Mouse (Mus musculus) frontal cortex, adult (tissue): ENCODE measurements at regions not wholly inside any gene's neighbourhood (a gene's known extent, or its start where the extent isn't known, plus 50 kb on each side); places are given as distances from the start of the nearest gene placed in this dataset.
A peak's percentile ranks its signal among the peaks of the same experiment; 100 is the strongest.
"Not testable (repeated sequence)": the region's sequence is repeated elsewhere in the genome, so short reads cannot be mapped to it uniquely, and the experiment has no call there.

Source experiments
- ATAC-seq: cut with Nextera tagmentation; 2 replicates; pipeline ENCODE4 v1.9.2; 2017; ENCODE audit warnings: mild to moderate bottlenecking, moderate library complexity, mixed read lengths; ENCODE audit not compliant: low TSS enrichment

DNA sequence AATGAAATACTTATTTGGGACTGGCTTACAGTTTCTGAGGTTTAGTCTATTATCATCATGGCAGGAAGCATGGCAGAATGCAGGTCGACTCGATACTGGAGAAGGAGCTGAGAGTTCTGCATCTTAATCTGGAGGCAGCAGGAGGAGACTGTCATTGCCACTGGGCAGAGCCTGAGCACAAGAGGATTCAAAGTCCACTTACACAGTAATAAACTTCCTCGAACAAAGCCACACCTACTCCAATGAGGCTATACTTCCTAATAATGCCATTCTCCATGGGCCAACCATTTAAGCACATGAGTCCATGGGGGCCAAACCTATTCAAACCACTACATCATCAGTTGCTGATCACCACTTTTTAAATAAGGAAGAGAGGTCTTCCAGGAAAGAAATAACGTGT, 393.5 kb downstream of the Gja1 start:
- ATAC-seq = no peak

DNA sequence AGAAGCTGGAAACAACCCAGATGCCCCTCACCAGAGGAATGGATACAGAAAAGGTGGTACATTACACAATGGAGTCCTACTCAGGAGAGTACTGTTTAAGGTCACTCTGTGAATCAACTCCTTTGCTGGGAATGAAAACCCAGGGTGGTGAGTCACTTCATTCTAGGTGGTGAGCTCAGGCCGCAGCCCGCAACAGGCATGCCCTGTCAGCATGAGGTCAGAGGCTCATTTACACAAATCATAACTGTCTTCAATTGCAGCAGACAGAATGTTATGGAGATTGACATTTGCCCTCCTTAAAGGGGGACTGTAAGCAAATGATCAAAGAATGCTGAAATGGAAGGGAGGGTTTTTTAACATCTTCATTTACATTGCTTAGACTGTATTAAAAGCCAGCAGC, 405.1 kb downstream of the Gja1 start:
- ATAC-seq = no peak

DNA sequence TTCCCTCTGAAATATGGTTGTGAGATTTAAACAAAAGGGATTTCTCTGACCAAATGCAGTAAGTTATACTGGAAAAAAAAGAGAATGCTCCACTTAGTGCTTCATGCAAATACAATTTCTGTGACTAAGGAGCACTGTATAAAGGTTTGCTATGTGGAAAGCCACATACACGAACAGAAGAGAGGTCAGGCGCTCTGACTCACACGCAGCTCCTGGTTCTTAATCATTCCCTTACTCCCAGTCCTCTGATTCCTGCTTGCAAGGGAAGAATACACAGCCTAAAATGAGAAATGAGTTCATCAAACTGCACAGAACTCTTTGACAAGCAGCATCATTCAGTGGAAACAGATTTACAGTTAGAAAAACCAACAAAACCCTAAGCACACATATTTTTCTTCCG, 406.8 kb downstream of the Gja1 start:
- ATAC-seq = no peak

DNA sequence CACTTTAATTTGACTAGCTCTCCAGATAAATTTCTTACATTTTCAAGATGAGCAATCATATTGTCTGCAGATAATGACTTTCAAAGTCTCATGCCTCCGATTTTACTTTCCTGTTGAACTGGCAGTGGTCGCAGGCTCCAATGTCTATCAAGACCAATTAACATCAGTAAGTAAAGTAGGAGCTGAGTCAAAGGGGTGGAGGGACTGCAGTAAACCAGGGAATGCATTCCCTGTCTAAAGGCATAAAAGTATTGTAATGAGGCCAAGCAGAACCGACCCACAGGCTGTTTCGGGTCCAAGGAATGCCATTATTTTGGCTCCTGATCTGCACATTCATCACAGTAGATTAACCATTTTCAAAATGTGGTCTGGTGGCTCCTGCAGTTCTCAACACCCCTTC, 411.0 kb downstream of the Gja1 start:
- no peak for ATAC-seq

DNA sequence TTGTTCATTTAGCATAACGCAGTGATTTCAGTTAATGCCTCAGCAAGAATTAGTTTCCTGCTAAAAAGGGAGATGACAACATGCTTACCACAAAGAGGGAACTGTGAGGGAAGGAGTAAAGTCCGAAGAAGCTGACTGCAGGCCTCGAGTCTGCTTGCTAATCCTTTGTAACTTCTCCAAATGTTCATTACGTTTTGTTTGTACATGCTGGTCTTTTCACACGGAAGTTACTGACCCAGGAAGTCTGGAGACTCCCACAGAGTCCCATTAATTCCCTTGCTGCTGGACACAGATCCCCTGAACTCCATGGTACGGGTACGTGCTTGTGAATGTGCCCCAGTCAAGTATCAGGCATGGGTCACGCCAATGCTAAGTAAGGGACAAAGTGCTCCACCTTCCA, 415.9 kb downstream of the Gja1 start:
- 0 out of 2 replicates have a peak, but pooled peaks have one; percentile 31 for ATAC-seq

DNA sequence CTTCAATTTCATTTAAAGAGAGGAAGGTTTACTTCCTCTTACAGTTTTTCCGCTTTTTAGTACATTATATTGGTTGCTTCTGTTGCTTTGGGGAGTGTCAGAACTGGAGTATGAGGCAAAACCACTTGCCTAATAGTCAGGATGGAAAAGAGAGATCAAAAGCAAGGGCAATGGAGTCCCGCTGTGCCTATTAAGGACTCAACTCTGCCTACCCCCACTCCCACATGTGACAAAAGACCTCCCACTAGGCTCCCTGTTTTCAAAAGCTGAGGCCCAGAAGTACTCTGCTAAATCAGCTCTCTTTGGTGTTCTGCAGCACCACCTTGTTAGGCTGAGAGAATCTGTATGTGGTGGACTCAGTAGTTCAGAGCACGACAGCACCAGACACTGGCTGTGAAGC, 418.3 kb downstream of the Gja1 start:
- no peak for ATAC-seq

DNA sequence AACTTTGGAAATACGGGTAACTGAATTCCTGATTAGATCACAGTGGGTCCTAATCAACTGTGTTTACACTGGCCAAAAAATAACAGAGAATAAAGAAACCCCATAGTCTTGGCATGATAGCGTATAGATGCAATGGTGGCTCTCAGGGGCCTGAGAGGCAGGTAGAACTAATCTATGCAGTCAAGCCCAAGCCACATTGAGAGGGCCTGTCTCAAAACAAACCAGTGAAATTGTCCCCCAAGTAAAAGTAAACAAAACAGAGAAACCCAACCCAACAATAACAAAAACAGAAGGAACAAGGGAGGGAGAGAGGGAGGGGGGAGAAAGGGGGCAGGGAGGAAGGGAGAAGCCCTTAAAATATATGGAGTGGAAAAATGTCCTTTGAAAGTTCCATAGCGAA, 422.2 kb downstream of the Gja1 start:
- ATAC-seq = no peak

DNA sequence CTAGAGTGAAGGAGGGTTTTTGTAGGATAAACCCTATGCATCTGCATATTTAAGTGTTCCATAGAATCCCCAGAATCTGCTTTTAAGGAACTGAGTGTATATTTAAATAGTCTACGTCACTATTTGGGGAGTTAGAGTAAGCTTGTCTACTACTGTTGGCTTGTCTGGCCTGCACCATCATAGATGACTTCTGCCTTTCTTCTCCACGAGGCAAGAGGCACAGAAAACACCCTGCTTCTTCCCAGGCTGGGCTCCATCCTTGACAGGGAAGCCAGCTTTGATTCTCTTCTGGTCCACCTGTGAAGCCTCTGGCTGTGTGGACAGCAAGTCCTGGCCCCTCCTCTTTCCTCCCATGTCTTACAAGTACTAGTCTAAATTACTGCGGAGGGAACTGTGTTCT, 422.6 kb downstream of the Gja1 start:
- ATAC-seq = no peak

DNA sequence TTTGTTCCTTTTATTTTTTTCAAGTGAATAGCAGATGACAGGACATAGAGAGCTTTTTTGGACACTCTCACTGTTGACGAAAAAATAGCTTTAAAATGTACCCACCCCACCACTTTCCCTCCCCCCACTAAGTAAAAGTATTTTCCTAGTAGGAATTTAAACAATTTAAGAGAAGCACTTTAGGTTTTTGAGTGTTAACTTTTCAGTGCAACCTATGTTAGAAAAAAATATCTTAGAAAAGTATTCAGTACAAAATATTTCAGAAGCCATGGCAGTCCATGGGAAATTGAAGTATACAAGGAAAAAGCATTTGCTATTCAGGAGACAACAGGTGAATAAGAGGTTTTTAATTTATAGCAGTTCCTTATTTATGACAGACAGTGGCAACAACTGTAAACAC, 431.9 kb downstream of the Gja1 start:
- ATAC-seq = no peak

DNA sequence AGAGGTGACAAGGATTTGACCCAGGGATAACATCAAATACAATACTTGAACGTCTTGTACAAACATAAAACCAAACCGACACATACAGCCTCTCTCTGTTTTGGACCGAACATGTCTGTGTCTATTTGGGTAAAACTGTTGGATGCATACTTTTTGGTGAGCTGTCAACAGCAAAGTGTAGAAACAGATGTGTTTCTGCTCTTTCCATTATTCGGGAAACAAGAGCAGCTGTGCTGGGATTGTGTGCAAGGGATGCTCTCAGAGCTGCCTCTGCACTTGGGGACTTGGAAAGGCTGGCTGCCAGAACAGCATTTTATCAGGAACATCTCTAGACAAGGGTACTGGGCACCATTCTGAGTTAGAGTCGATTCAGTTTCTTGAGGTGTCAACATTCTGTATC, 445.0 kb downstream of the Gja1 start:
- ATAC-seq = no peak

DNA sequence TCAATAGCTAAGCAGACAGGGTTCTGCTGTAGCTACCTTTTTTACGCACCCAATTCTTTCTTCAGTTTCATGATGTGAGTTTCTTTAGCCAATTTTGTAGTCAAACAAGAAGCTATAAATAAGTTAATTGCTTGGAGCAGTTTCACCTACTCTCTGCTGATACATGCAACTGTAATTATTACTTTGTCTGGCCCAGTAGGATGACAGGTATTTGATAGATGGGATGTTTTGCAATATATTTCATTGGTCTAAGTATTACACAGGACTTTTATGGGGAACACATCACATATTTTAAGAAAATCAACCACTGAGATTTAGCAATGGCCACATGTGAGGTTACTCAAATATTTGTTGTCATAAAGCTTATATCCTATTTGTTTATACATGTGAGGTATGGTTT, 454.2 kb downstream of the Gja1 start:
- no peak for ATAC-seq

DNA sequence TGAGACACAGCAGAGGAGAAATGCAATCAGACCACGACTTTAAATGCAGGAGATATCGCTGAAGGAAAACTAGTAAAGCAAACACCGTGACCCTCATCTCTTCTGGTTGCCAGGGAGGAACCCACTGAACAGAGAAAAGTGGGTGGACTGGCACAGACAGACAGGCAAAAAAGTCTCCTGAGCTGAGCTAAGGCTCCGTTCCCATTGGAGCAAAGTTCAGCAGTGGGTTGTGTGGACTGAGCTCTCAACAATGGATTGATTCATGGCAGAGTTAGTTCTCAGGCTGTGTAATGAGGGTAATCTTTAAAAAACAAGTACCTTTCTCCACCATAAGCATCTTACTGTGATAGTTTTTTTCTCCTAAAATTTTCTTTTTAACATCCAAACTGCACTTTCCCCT, 454.8 kb downstream of the Gja1 start:
- no peak for ATAC-seq

DNA sequence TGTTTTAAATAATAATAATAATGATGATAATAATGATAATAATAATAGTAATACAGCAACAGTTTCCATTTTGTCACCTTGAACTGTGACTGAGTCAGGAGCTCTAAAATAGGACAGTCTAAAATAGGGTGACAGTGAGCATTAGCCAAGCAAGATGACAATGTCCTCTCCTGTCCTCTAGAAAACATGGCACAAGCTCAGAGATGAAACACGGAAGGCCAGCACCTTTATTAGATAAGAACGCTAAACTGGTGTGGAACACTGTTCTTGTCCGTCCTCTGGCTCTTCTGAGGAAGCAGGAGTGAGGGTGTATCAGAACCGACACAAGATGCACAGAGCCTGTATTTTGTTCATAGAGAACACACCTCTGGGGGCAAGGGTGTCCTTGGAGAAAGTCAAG, 459.0 kb downstream of the Gja1 start:
- ATAC-seq = no peak

DNA sequence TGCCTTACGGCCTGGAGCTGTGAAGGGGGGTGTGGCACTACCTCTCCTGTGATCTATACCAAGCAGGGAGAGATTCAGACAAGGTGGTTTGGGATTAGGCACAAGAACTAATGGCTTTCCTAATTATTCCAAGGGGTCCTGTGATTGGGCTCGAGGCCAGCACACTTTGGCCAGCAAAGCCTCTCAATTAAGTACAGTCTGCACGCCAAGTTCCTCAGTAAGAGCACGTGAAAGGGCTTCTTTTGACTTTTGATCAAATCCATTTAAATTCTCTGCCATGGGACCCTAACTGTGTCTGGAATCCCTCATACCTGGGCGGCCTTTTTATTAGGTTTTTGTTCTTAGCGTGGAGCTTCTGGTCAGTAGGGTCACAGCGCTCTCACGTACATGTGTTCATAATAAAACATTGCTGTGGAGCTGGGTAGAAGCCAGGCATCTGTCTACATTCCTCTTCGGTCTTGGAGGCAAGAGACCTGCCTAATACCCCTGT, 461.9 kb downstream of the Gja1 start:
- no peak for ATAC-seq

DNA sequence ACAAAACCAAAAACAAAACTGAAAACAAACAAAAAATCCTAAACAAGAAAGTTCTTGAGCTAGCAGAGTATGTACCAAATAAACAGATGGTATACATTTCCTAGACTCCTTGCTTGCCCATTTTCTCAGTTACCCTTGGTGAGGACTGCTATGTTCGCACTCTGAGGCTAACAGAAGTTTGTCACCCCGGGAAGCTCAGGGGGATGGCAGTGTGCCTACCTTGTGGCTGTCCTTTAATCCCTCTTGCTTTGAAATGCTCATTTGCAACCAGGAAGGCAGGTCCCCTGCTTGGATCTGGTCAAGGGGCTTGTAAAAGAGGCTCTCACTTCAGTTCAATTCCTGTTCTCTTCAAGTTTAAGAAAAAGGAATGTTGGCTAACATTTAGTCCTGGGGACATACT, 462.4 kb downstream of the Gja1 start:
- peak; percentile 52; the same call in 1 of the 2 replicates for ATAC-seq

DNA sequence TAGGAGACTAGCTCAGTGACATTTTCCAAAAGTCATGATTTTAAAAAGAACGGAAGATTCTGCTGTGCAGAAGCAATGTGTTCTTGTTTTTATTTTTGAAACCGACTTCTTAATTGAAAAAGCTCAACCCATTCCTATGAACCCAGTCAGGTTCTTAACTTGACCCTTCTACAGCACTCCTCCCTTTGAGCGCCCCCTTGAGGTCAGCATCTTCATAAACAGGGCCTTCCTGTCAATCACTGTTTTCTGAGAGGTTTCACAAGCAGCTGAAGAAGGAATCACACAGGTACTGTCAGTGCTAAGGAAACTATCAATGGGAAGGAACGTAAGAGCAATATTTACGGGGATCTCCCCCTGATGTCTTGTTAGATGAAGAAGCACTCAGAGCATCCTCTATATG, 463.6 kb downstream of the Gja1 start:
- ATAC-seq = no peak

DNA sequence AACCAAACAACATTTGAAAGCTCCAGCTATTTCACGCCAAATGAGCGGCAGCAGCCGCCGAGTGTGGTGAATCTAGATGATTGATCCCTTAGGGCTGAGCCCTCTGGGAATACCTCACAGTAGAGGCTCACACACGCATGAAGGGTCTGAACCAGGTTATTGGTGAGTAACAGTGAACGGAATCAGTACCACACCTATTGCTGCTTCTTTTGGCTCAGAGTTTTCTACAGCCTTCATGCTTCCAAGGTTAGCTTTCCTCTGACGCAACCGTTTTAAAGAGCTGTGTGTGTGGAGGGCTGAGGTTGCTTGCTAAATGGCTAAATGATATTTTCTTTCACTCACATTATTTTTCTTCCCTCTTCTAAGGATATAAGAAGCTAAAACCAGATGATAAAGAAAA, 464.4 kb downstream of the Gja1 start:
- no peak for ATAC-seq

DNA sequence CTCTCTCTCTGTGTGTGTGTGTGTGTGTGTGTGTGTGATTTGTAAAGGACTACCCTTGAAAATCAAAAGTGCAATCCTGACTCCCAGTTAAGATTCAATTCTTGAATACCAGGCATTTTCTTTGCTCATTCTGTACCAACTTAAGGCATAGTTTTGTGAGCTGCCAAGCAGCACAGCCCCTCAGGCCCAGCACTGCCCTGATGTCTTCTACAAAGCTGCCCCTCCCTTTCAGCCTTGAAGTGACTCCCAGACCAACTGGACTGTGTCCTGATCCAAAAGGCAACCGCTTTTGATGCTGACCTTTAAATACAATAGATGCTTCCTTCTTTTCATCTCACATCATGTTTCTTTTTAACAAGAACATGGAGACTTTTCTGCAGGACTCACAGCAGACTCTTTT, 464.8 kb downstream of the Gja1 start:
- no peak for ATAC-seq

DNA sequence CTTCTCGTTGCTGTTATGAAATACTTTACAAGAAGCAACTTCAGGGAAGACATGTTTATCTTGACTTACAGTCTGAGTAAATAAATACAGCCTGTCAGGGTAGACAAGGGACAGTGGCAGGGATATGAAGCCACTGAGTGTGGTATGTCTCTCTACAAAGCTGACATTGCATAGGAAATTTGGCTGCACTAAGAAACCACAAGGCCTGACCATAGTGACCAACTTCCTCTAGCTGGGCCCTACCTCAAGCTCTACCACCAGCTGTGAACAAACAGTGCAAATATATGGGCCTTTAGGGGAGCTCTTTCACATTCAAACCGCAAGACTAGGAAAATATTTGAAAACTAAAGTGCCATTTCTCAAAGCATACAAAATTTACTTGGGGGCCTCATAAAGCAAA, 475.4 kb downstream of the Gja1 start:
- no peak for ATAC-seq

DNA sequence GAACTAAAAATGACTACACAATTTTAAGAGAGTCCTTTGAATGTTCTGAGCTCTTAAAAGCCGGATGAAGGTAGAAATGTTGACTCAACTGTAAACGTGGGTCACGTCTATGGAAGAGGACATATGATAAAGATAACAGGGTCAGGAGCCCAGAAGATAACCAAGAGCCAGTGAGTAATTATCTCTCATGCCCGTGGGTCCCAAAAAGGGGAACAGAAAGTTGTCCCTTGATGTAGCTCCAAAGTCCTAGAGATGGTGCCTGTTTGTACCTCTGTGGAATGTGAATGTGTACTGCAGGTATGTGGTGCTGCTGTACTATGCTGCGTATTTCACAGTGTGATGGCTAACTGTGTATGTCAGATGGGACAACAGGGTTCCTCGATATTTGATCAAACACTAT, 479.1 kb downstream of the Gja1 start:
- no peak for ATAC-seq

DNA sequence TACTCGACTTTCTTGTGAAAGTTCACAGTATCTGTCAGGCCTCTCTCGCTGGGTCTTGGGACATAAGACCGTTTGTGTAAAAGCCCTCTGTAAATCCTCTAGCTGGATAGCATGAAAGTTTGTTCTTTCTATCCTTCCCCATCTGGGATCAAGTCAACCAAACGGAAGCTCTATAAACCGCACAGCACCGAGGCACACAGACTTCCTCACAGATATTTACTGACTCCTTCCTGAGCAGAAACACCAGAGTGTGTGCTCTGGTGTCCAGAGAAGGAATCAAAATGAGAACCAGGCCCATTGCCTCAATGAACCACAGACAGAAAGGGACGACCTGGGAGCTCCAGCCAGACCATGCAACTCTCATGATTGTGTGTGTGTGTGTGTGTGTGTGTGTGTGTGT, 502.6 kb downstream of the Gja1 start:
- no peak for ATAC-seq

DNA sequence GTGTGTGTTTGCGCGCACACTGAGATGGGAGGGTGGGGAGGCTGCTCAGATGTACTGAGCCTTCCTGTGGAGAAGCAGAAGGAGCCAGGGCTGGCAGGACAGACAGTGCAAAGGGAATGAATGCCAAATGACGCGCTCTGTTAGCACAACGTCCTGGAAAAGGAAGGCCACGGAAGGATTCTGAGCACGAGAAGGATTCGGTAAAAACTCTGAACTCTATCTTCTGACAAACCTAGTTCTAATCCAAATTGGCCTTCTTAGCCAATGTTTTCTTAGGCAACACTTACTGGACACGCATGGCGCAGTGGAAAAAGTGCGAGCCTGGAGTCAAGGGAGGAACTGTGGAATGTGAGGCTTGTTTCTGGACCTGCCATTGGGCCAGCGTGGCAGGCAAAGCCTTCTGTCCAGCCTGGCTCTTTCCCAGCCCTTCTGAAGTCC, 503.0 kb downstream of the Gja1 start:
- no peak for ATAC-seq

DNA sequence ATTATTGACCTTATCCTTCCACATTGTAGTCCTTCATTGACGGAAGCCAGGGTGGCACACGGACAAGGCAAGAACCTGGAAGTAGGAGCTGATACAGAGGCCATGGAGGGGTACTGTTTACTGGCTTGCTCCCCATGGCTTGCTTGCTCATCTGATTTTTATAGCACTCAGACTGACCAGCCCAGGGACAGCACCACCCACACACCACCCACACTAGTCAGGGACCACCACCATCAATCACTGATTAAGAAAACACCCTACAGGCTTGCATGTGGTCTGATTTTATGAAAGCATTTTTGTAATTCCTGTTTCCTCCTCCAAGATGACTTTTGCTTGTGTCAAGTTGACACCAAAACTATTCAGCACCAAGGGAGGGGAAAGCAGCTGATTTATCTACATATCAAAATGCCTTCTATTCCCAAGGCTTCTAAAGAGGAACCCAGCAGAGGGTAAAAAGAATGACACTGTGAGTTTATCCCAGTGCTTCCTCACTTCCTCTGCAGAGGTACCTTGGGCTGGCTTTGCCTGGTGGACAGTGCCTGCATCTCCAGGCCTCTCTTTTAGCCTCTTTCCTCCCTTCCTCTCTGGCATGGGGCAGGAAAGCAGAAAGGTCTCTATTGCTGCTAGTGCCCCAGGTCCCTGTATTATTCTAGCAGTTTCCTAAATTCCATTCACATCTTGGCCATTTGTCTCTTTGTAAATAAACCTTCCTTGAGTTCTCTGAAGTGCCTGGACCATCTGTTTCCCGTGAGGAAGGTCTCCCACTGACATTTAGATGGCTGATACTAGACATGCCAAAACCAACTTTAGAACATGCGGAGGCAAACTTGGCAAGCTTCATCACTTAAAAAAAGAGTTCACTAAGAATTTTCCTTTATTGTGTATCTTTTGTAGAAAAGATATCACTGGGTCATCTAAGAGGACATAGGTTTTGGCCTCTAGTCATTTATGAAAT, 507.6 kb downstream of the Gja1 start:
- peak; percentile 81 for ATAC-seq

DNA sequence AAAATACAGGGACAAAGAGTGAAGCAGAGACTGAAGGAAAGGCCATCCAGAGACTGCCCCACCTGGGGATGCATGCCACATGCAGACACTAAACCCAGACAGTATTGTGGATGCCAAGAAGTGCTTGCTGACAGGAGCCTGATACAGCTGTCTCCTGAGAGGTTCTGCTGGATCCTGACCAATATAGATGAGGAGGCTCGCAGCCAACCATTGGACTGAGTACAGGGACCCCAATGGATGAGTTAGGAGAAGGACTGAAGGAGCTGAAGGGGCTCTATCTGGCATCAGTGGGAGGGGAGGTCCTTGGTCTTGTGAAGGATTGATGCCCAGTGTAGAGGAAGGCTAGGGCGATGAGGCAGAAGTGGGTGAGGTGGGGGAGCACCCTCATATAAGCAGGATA, 514.4 kb downstream of the Gja1 start:
- ATAC-seq = not testable (repeated sequence)
